Mouse (Mus musculus): ENCODE results near the gene Exoc3l4.

Gene Exoc3l4

GRCm38 (mm10) chr12:111425789-111426460, 9.1 kb downstream of the Exoc3l4 start:
- ChIA-PET POLR2A (interaction anchor here (0.6 to 2.2 kb wide), 33 partner anchors 9 to 1006 kb away, joined by 3 to 10 read pairs (median 4); partner anchors contain the start of genes Eif5 (in 2 of the 4), Exoc3l4 (in 2 of the 4), Tnfaip2 (in 2 of the 4) and Ckb (in 1 of the 4)), CTCF (interaction anchor here (0.5 to 6.3 kb wide), 151 partner anchors 8 to 1795 kb away, joined by 3 to 116 read pairs (median 5); partner anchors contain the start of genes Exoc3l4 (in 4 of the 4), Tnfaip2 (in 4 of the 4), Cdc42bpb (in 1 of the 4) and Eif5 (in 1 of the 4))

- CTCF ChIA-PET: interaction anchor here (0.7 to 6.3 kb wide), 14 partner anchors 26 to 77 kb away, joined by 3 to 116 read pairs (median 7); no protein-coding TSS in a partner anchor
- POLR2A ChIA-PET: interaction anchor here in 2 of 4 experiments (0.7 kb wide), 2 partner anchors 27 to 59 kb away, joined by 3 to 5 read pairs; no protein-coding TSS in a partner anchor
These were observed 10.8 kb downstream of the Exoc3l4 start for GRCm38 (mm10) chr12:111427438-111428113.

GRCm38 (mm10) chr12:111428364-111428763, 11.5 kb downstream of the Exoc3l4 start:
- CTCF ChIA-PET: interaction anchor here in 3 of 4 experiments (0.6 to 6.3 kb wide), 13 partner anchors 10 to 1180 kb away, joined by 3 to 78 read pairs (median 3); partner anchors contain the start of gene Tnfaip2 (in 1 of the 3)
- POLR2A ChIA-PET: interaction anchor here in 3 of 4 experiments (0.7 to 2.4 kb wide), 5 partner anchors 13 to 58 kb away, joined by 3 to 19 read pairs (median 4); no protein-coding TSS in a partner anchor

DNA sequence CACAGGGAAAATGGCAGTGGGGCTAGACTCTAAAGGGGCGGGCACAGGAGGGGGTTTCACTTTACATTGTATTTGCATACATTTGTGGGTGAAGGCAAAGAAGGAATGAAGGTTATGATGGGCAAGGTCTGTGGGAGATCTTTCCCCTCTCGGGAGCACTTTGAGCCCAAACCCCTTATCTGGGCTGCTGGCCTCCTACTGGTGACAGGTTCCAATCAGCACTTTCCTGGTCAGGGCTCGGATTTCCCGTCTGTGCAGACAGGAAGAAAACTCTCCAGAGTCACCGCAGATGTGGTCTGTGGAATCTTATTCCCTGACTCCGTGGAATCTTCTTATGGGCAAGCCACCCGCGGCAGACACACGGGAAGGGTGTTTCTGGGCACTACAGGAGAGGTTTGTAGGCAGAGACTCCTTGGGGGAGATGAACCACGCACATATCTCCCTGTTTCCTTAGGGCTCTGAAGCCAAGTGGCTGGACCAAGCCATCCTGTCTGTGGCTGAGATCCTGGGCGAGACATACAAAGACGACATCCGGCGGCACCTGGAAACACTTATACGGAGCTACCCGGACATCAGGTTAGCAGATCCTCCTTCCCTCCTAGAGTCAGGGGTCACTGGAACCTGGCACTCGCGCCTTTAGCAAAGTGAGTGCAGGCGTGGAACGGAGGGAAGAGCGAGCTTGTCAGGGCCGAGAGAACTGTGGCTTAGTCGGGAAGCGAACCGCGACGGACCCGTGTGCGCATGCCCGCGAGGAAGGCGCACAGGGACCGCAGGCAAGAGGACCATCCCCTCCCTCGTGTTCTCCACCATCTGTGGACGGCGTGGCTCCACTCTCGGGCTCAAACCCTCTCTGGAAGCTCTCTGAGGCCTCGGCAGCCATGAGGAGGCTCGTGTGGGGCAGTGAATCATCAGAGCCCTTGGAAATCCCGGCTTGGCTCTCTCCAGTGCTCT, 12.4 kb downstream of the Exoc3l4 start:
- CTCF ChIA-PET: interaction anchor here in 3 of 4 experiments (0.6 to 2.2 kb wide), 13 partner anchors 9 to 226 kb away, joined by 3 to 9 read pairs (median 3); partner anchors contain the start of gene Tnfaip2 (in 1 of the 3)
- POLR2A ChIA-PET: interaction anchor here in 3 of 4 experiments (0.6 to 2.4 kb wide), 19 partner anchors 10 to 390 kb away, joined by 3 to 19 read pairs (median 4); partner anchors contain the start of genes Eif5 (in 3 of the 3) and Rcor1 (in 1 of the 3)

DNA sequence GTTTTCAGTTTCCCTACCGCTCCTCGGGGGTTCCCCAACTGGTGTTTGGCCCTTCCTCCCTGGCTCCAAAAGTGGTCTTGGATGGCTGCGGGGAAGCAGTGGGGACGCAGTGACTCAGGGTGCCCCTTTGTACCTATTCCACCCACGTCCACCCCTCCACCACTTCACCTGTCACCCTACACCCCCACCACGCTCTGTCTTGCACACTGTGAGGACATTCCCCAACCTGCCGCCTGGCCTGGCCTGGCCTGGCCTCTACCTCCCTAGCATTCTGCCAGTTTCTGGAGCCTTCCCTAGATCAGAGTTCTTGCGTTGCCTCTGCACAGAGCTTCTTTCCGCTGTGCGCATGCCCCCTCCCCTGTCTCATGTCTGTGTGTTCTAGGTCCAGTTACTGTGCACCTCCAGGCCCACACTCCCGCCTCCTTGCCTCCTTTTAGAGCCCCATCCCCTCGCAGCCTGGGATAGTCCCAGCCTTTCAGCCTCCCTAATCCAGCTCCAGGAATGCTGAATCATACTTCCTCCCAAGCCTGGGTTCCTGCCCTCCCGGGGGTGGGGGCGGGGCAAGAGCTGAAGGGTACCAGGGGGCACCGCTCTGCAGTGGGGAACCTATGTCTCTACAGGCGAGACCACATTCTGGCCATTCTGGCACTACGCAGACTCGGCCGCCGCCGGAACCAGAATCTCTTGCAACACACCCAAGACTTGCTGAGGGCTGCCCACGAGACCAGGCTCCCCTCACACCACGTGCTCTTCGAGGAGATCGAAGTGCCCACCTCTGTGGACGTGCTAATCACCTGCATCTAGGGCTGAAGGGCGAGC, 13.4 kb downstream of the Exoc3l4 start:
- ChIA-PET POLR2A (interaction anchor here in 3 of 4 experiments (0.5 to 2.4 kb wide), 19 partner anchors 9 to 391 kb away, joined by 3 to 19 read pairs (median 3); partner anchors contain the start of genes Eif5 (in 3 of the 3), Rcor1 (in 1 of the 3) and Tnfaip2 (in 1 of the 3)), CTCF (interaction anchor here in 3 of 4 experiments (0.6 to 1.8 kb wide), 8 partner anchors 11 to 227 kb away, joined by 3 to 8 read pairs (median 4); no protein-coding TSS in a partner anchor)

- CTCF ChIA-PET: interaction anchor here in 1 of 4 experiments (0.6 to 1.7 kb wide), 5 partner anchors 9 to 73 kb away, joined by 3 to 7 read pairs (median 4); no protein-coding TSS in a partner anchor
- POLR2A ChIA-PET: interaction anchor here in 3 of 4 experiments (0.5 to 1.6 kb wide), 13 partner anchors 11 to 549 kb away, joined by 3 to 6 read pairs (median 3); partner anchors contain the start of genes Eif5 (in 1 of the 3), Rcor1 (in 1 of the 3) and Tnfaip2 (in 1 of the 3)
These were observed 14.3 kb downstream of the Exoc3l4 start for GRCm38 (mm10) chr12:111430868-111431817.

DNA sequence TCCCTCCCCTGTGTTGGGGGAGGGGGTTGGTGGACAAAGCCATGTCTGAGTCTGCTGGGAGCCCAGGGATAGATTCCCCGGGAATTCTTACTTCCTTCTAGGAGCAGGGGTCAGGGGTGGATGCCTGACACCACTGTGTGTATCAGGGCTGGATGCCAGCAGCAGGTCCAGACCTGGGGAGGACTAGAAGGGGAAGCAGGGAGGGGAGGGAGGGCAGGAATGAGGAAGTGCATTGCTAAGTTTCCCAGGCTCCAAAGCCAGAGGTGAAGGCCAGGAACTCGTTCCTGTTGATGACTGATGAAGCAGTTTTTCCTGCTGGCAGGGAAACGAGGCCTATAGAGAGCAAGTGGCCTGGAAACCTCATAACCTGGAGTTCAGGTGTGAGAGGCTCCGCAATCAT, 15.3 kb downstream of the Exoc3l4 start:
- ChIA-PET CTCF (interaction anchor here in 1 of 4 experiments (0.6 kb wide), 1 partner anchor 37 kb away, joined by 3 read pairs; no protein-coding TSS in a partner anchor), POLR2A (interaction anchor here in 2 of 4 experiments (0.9 to 1.6 kb wide), 4 partner anchors 10 to 548 kb away, joined by 3 to 6 read pairs (median 3); partner anchors contain the start of gene Tnfaip2 (in 1 of the 2))

DNA sequence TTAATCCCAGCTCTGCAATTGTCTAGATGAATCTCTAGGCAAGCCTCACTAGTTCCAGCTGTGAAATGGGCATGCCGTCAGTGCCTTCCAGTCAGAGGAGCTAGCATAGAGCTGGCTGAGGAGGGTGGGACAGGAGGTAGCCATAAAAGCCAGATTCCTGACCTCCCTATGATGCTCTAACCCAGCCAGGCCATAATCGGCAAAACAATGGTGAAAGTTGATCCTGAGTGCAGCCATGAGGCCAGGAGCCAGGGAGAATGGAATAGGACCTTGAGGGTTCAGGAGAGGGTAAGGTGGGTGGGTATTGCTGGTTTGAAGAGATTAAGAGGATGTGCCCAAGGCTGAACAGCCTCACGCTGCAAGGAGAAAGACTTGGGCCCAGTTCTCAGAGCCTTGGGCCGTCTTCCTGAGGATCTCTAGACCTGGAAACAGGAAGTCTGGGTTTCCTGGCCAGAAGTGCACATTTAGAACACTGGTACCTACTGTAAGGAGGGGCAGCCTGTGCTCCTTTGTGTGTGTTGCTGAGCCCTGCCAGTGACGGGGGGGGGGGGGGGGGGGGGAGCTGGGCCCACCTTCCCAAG, 16.0 kb downstream of the Exoc3l4 start:
- ChIA-PET POLR2A (interaction anchor here in 3 of 4 experiments (0.7 to 1.5 kb wide), 4 partner anchors 9 to 118 kb away, joined by 3 to 4 read pairs (median 3); partner anchors contain the start of gene Tnfaip2 (in 1 of the 3)), CTCF (interaction anchor here in 3 of 4 experiments (0.6 to 0.8 kb wide), 4 partner anchors 36 to 168 kb away, joined by 3 to 5 read pairs (median 4); no protein-coding TSS in a partner anchor)

DNA sequence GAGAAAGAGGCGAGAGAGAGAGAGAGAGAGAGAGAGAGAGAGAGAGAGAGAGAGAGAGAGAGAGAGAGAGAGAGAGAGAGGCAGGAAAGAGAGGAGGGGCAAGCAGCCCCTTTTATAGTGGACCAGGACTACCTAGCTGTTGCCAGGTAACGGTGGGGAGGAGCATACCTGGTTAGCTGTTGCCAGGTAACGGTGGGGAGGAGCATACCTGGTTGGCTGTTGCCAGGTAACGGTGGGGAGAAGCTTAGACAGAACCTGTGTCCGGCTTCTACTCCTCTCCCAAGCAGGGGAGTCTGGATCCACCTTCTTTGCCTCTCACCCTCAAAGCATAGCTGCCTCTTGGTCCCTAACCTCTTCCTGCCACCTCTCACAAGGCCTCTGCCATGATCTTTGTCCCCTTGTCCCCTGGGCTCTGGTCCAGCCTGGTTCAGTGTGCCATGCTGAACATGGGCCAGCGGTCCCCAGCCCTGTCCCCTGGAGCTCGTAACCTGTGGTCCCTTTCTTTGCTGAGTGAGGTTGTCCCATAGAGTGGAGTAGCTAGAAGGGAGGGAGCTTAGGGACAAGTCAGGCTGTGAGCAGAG, 17.4 kb downstream of the Exoc3l4 start:
- CTCF ChIA-PET: interaction anchor here in 3 of 4 experiments (0.6 to 1.1 kb wide), 7 partner anchors 8 to 70 kb away, joined by 3 to 6 read pairs (median 5); no protein-coding TSS in a partner anchor
- POLR2A ChIA-PET: interaction anchor here in 2 of 4 experiments (0.6 to 1.7 kb wide), 3 partner anchors 9 to 572 kb away, joined by 4 to 6 read pairs (median 5); no protein-coding TSS in a partner anchor

DNA sequence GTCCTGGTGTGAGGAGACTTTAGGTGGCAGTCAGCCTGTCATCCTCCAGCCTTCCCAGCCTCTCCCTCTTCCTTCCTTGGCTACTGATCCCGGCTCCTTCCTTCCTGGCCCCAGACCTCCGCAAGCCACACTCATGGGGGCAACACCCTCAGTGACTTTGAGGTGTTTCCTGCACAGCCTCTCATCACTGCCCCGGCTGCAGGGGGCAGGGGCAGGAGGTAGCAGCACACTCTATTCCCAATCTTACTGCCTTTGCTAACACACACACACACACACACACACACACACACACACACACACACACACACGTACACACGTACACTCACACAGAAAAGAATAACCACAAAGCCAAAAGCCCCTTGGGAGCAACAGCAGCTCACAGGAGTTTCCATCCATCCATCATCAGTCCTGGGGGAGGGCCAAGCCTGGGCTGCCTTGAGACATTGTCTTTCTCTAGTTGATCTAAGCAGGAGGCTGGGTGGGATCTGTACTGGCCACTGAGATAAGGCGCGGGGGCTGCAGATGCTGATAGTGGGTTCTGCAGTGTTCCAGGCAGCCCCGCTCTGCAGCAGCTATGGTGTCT, 18.0 kb downstream of the Exoc3l4 start:
- ChIA-PET CTCF (interaction anchor here in 3 of 4 experiments (0.6 to 4.4 kb wide), 9 partner anchors 9 to 71 kb away, joined by 3 to 34 read pairs (median 5); no protein-coding TSS in a partner anchor), POLR2A (interaction anchor here in 2 of 4 experiments (0.5 to 1.7 kb wide), 7 partner anchors 9 to 573 kb away, joined by 3 to 6 read pairs (median 4); no protein-coding TSS in a partner anchor)

DNA sequence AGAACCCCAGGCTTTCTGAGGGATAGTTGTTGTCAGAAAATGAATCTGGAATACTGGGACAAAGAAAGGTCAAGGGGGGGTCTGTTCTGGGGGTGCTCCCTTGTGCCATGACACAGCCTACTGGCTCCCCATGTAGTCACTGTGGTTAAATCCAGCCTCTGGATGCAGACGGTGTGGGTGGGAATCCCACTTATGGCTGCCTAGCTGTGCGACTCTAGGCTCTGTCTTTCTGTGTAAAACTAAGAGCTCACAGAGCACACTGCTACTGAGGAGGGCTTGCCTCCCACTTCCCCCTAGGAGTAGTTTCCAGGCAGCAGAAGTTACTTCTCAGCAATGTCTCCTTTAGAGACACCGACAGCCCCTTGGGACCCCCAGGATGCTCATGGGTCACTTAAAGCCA, 19.4 kb downstream of the Exoc3l4 start:
- CTCF ChIA-PET: interaction anchor here in 3 of 4 experiments (0.7 to 4.4 kb wide), 4 partner anchors 10 to 12 kb away, joined by 3 to 34 read pairs (median 4); no protein-coding TSS in a partner anchor
- POLR2A ChIA-PET: interaction anchor here in 1 of 4 experiments (1.0 kb wide), 1 partner anchor 15 kb away, joined by 3 read pairs; no protein-coding TSS in a partner anchor

GRCm38 (mm10) chr12:111436640-111437039, 19.8 kb downstream of the Exoc3l4 start:
- CTCF ChIA-PET: interaction anchor here in 3 of 4 experiments (0.7 to 4.4 kb wide), 5 partner anchors 11 to 13 kb away, joined by 3 to 34 read pairs (median 4); no protein-coding TSS in a partner anchor
- POLR2A ChIA-PET: no interaction called here

GRCm38 (mm10) chr12:111437222-111437900, 20.5 kb downstream of the Exoc3l4 start:
- ChIA-PET POLR2A (interaction anchor here in 1 of 4 experiments (2.1 kb wide), 1 partner anchor 11 kb away, joined by 6 read pairs; no protein-coding TSS in a partner anchor), CTCF (interaction anchor here in 3 of 4 experiments (0.6 to 4.4 kb wide), 6 partner anchors 11 to 36 kb away, joined by 3 to 34 read pairs (median 4); no protein-coding TSS in a partner anchor)

Data from embryonic stem cell, embryonic (primary cell).